Mouse (Mus musculus) embryonic facial prominence, embryonic 15.5 days (tissue): ENCODE measurements at regions not wholly inside any gene's neighbourhood (a gene's known extent, or its start where the extent isn't known, plus 50 kb on each side); places are given as distances from the start of the nearest gene placed in this dataset.
"Not testable (repeated sequence)": the region's sequence is repeated elsewhere in the genome, so short reads cannot be mapped to it uniquely, and the experiment has no call there.

Experiments used
- ATAC-seq: fragments of 200-750 bp; cut with Nextera tagmentation; 2 replicates; pipeline ENCODE4 v1.8.0; 2017; ENCODE audit warnings: low read depth, moderate TSS enrichment; ENCODE audit not compliant: insufficient number of reproducible peaks, low FRiP score, low TSS enrichment
- H3K27ac ChIP-seq: fragments of 300-500 bp; sonication (generic); replicated peaks from 2 replicates; pipeline ENCODE4 v1.5.1; 2015; ENCODE audit warnings: mild to moderate bottlenecking, inconsistent platforms
- H3K27me3 ChIP-seq: fragments of 300-500 bp; sonication (generic); 2 replicates; pipeline ENCODE4 v1.6.1; 2015; ENCODE audit warnings: inconsistent platforms
- H3K36me3 ChIP-seq: fragments of 300-500 bp; sonication (generic); 2 replicates; pipeline ENCODE4 v1.6.1; 2015; ENCODE audit warnings: mild to moderate bottlenecking, inconsistent platforms
- H3K4me1 ChIP-seq: fragments of 300-500 bp; sonication (generic); 2 replicates; pipeline ENCODE4 v1.6.1; 2015; ENCODE audit warnings: inconsistent platforms
- H3K4me2 ChIP-seq: fragments of 300-500 bp; sonication (generic); replicated peaks from 2 replicates; pipeline ENCODE4 v1.6.1; 2015; ENCODE audit warnings: mild to moderate bottlenecking, inconsistent platforms
- H3K4me3 ChIP-seq: fragments of 300-500 bp; sonication (generic); replicated peaks from 2 replicates; pipeline ENCODE4 v1.5.1; 2015; ENCODE audit warnings: mild to moderate bottlenecking, inconsistent platforms
- H3K9ac ChIP-seq: fragments of 300-500 bp; sonication (generic); 2 replicates; pipeline ENCODE4 v1.6.1; 2015; ENCODE audit warnings: inconsistent platforms
- H3K9me3 ChIP-seq: fragments of 300-500 bp; sonication (generic); replicated peaks from 2 replicates; pipeline ENCODE4 v1.6.1; 2016; ENCODE audit warnings: inconsistent platforms
- WGBS: fragments of 180-500 bp; shearing (Covaris S2); methylation state at CpG from one replicate; pipeline ENCODE4 v1.1.7; 2015; 5-methylcytosine and 5-hydroxymethylcytosine counted together

DNA sequence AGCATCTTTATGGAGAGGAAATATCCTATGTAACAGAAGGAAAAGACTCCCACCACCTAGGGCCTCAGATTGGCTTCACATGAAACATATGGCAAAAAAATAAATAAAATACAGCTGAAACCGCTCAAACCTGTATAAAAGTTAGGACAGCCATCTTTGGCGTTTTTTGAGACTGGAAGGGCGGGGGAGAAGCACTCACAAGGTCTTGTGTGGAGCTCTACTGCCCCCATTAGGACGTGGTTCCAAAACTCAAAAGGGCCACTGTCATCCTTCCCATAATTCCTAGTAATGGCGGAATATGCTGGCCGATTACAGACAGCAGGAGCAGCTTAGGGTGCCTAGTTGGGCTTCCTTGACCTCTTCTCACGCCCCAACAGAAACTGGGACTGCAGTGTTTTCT is 148.5 kb upstream of the Olfr1324 start:
- ATAC-seq: no peak; the same call in 1 of the 2 replicates
- Histone ChIP-seq H3K27ac (no peak overlapping the region), H3K4me2 (0 out of 2 replicates have a peak overlapping the region, but pooled peaks have one; percentile 12), H3K4me1 (no peaks in the 10 kb centered on the region), H3K9me3 (no peaks in the 10 kb centered on the region), H3K9ac (no peak overlapping the region), H3K4me3 (peak overlapping the region; percentile 28), H3K36me3 (no peaks in the 10 kb centered on the region), H3K27me3 (no peaks in the 10 kb centered on the region)
- 49% methylated on average over 7 of the region's 7 CpGs for WGBS

DNA sequence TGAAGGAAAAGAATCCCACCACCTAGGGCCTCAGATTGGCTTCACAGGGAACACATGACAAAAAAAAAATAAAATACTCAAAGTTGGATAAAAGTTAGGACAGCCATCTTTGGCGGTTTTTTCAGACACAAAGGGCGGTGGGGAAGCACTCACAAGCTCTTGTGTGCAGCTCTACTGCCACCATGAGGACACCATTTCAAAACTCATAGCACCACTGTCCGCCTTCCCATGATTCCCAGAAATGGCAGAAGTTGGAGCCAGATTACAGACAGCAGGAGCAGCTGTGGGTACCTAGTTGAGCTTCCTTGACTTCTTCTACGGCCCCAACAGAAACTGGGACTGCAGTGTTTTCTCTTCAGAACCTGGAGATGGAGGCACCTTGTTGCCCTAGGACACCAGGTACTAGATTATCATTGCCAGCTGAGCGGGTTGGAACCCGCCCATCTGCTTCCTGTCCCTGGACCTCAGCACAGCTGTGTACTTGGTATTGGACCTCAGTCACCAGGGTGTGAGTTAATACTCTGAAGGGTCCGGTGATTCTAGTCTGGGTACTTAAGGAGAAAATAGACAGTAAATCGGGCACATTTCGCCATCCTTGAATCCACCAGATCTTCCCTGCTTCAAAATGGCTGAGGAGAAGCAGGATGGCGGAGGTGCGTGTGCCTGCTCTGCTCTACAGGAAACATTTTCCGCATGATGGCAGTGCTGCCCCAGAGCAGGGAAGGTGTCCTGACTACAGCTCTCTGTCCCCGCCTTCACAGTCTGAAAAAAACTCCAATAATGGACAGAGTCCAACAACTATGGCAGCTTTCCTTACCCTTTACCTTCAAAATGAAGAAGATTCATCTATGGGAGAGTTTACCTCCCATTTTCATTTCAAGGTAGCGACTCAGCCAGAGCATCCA is 144.1 kb upstream of the Olfr1324 start:
- ATAC-seq, H3K4me1 ChIP-seq, H3K27ac ChIP-seq, H3K27me3 ChIP-seq, H3K9ac ChIP-seq, H3K9me3 ChIP-seq, H3K36me3 ChIP-seq: not testable (repeated sequence)
- peak overlapping the region; percentile 22; the same call in 1 of the 2 replicates for H3K4me2 ChIP-seq
- H3K4me3 ChIP-seq: peak overlapping the region; percentile 26
- 65% methylated on average over 13 of the region's 14 CpGs for WGBS

DNA sequence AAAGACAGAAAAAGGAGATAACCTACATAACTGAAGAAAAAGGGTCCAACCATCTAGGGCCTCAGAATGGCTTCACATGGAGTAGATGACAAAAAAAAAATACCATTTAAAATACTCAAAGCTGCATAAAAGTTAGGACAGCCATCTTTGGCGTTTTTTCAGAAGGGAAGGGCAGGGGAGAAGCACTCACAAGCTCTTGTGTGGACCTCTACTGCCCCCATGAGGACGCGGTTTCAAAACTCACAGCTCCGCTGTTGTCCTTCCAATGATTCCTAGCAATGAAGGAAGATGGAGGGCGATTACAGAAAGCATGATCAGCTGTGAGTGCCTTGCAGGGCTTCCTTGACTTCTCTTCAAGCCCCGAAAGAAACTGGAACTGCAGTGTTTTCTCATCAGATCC is 140.8 kb upstream of the Olfr1324 start:
- Histone ChIP-seq H3K4me2 (no peak overlapping the region), H3K9me3 (no peaks in the 10 kb centered on the region), H3K4me1 (no peaks in the 10 kb centered on the region), H3K9ac (no peak overlapping the region), H3K36me3 (0 out of 2 replicates have a peak, but pooled peaks cover 5% of the 10 kb centered on the region), H3K27ac (no peak overlapping the region), H3K27me3 (no peaks in the 10 kb centered on the region), H3K4me3 (no peak overlapping the region)
- no peak for ATAC-seq
- 68% methylated on average over 6 of the region's 6 CpGs for WGBS

DNA sequence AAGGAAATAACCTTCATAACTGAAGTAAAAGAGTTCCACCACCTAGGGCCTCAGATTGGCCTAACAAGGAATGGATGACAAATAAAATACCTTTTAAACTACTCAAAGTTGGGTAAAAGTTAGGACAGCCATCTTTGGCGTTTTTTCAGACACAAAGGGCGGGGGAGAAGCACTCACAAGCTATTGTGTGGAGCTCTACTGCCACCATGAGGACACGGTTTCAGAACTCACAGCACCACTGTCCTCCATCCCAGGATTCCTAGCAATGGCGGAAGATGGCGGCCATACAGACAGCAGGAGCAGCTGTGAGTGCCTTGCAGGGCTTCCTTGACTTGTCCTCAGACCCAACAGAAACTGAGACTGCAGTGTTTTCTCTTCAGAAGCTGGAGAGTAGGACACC is 138.0 kb upstream of the Olfr1324 start:
- Histone ChIP-seq H3K4me1 (no peaks in the 10 kb centered on the region), H3K9me3 (no peaks in the 10 kb centered on the region), H3K4me2 (peak overlapping the region; percentile 10; the same call in 1 of the 2 replicates), H3K9ac (no peak overlapping the region), H3K27ac (no peak overlapping the region), H3K36me3 (0 out of 2 replicates have a peak, but pooled peaks cover 10% of the 10 kb centered on the region), H3K4me3 (peak overlapping the region; percentile 16; the same call in 1 of the 2 replicates), H3K27me3 (no peaks in the 10 kb centered on the region)
- WGBS: 70% methylated on average over 5 of the region's 5 CpGs
- no peak for ATAC-seq

DNA sequence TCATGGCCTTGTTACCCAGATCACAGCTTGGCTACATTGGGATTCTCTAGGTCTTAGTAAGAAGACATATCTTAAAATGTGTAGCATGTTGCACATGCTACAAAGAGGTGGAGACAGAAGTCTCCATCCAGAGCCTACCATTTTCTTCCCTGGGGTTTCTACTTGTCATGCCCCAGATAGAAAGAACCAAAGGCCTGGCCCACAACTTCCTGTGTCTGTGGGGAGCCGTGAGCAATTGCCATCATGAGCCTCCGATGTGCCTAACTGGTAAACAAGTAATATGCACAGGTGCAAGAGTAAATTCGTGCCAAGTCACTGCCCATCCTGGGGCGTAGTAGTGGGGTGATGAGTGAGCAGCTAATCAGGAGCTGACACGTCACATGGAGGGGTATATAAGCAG is 136.7 kb upstream of the Olfr1324 start:
- not testable (repeated sequence) for H3K4me2 ChIP-seq, H3K27ac ChIP-seq, ATAC-seq, H3K4me1 ChIP-seq, H3K9me3 ChIP-seq, H3K4me3 ChIP-seq, H3K27me3 ChIP-seq, H3K9ac ChIP-seq
- 89% methylated on average over 5 of the region's 5 CpGs for WGBS
- 0 out of 2 replicates have a peak, but pooled peaks cover 10% of the 10 kb centered on the region for H3K36me3 ChIP-seq

DNA sequence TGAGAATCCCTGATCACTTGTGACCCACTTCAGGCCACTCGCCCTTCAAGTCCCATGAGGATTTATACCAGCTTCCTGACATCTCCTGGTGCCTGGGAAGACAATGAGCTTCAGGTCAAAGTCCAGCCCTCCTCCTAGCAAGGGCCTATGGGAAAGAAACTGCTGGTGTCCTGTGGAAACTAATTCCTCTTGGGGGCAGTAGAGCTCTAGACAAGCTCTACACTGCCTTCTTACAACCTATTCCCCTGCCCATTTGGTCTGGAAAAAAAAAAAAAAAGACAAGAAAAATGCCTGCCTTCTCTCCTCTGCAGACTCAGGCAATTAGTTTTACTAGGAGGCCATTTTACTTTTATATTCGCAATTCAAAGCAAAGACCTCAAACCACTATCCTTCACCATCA is 132.6 kb upstream of the Olfr1324 start:
- Histone ChIP-seq H3K27me3 (no peaks in the 10 kb centered on the region), H3K36me3 (0 out of 2 replicates have a peak, but pooled peaks cover 5% of the 10 kb centered on the region), H3K9ac (no peak overlapping the region), H3K9me3 (no peaks in the 10 kb centered on the region), H3K4me3 (no peak overlapping the region), H3K27ac (no peak overlapping the region), H3K4me1 (no peaks in the 10 kb centered on the region), H3K4me2 (no peak overlapping the region)
- ATAC-seq: no peak
- WGBS: 65% methylated on average over 2 of the region's 2 CpGs

DNA sequence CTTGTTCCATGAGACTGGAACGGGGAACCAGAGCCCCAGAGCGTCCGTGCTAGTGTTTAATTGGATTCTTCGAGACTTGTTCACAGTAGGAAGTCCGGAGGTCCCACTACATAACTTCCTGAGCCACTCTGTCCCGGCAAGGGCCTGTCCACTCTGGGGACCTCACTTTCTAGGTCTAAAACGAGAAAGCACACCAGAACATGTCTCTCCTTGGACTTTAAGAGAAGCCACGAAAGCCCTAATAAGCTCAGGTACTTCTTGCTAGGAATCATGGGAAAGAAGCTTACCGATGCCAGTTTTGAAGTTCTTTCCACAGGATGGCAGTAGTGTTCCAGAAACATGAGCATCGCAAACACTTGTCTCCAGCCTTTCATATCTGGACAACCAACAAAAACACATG is 122.0 kb upstream of the Olfr1324 start:
- ATAC-seq: no peak
- H3K36me3 ChIP-seq: no peaks in the 10 kb centered on the region
- H3K9ac ChIP-seq: no peak overlapping the region
- H3K4me1 ChIP-seq: no peaks in the 10 kb centered on the region
- no peaks in the 10 kb centered on the region for H3K27me3 ChIP-seq
- H3K4me3 ChIP-seq: peak overlapping the region; percentile 38
- no peaks in the 10 kb centered on the region for H3K9me3 ChIP-seq
- peak overlapping the region; percentile 35 for H3K4me2 ChIP-seq
- 58% methylated on average over 10 of the region's 10 CpGs for WGBS
- H3K27ac ChIP-seq: 0 out of 2 replicates have a peak overlapping the region, but pooled peaks have one; percentile 44

DNA sequence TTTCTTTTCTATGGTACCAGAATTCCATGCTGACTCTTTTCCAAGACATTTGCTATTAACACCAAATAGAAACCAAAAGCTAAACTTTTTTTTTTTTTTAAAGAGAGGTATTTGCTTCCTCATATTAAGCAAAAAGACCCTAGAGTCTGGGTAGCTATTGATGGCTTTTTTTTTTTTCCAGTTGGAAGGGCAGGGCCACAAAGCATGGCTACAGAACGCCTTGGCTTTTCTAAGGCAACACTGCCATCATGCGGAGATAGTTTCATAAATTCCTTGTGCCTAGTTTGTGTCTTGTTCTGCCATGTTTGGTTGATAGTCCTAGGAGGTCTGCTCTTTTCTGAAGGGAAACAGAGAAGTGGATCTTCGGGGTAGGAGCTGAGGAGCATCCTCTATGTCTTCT is 121.4 kb upstream of the Olfr1324 start:
- H3K4me1 ChIP-seq: no peaks in the 10 kb centered on the region
- WGBS: 43% methylated on average over 3 of the region's 3 CpGs
- no peak overlapping the region for H3K9ac ChIP-seq
- no peaks in the 10 kb centered on the region for H3K9me3 ChIP-seq
- H3K27ac ChIP-seq: 0 out of 2 replicates have a peak overlapping the region, but pooled peaks have one; percentile 44
- peak overlapping the region; percentile 38 for H3K4me3 ChIP-seq
- ATAC-seq: no peak
- peak overlapping the region; percentile 35 for H3K4me2 ChIP-seq
- no peaks in the 10 kb centered on the region for H3K27me3 ChIP-seq
- no peaks in the 10 kb centered on the region for H3K36me3 ChIP-seq

DNA sequence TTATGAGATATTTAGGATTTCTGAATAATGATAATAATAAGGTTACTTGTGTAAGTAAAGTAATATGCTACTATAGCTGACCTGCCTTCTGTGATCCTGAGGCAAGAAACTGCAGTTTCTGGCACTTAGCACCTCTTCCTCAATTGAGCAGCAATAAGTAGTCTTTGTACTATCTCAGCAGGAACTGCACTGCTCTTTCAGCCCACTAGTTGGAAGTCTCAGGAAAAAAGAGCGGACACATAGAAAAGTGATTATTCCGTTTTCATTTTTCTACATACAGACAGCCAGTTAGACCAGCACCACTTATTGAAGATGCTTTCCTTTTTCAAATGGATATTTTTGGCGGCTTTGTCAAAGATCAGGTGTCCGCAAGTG is 109.5 kb upstream of the Olfr1324 start:
- not testable (repeated sequence) for ATAC-seq

DNA sequence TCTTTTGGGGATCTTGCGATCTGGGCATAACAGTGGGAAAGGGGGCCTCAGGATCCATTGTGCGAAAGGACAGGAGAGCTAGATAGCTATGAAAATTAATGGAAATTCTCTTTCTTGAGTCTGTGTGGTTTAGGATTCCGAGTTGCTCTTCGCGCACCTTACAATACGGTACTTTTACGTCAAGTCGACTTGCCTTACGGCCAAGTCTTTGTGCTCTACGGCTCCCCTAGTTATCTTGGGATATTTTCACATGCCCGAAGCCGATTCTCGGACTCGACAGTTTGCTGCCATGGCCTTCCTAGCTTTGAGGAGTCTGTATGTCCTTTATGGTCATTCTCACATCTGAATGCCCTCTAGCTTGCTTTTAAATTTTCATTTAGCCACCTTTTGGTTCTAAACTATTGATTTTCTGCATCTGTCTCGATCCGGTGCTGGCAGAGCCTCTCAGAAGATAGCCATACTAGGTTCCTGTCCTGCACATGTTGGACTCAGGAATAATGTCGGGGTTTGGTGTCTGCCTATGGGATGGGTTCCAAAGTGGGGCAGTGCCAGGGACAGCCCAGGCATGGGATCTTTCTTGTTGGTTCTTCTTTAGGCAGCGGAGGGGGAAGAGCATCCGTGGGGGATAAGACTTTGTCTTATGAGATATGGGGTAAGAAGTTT is 109.0 kb upstream of the Olfr1324 start:
- Histone ChIP-seq H3K4me1 (no peaks in the 10 kb centered on the region), H3K4me2 (0 out of 2 replicates have a peak overlapping the region, but pooled peaks have one; percentile 8), H3K9ac (no peak overlapping the region), H3K36me3 (no peaks in the 10 kb centered on the region), H3K4me3 (peak overlapping the region; percentile 45), H3K9me3 (no peaks in the 10 kb centered on the region), H3K27me3 (no peaks in the 10 kb centered on the region), H3K27ac (no peak overlapping the region)
- 45% methylated on average over 19 of the region's 19 CpGs for WGBS
- no peak for ATAC-seq

More for the DNA sequence above, 109.5 kb upstream of the Olfr1324 start:
- H3K9ac ChIP-seq, H3K36me3 ChIP-seq, H3K27me3 ChIP-seq, H3K4me1 ChIP-seq, H3K9me3 ChIP-seq, H3K27ac ChIP-seq: not testable (repeated sequence)
- Histone ChIP-seq H3K4me2 (0 out of 2 replicates have a peak overlapping the region, but pooled peaks have one; percentile 8), H3K4me3 (peak overlapping the region; percentile 45)
- WGBS: 58% methylated on average over 4 of the region's 4 CpGs

DNA sequence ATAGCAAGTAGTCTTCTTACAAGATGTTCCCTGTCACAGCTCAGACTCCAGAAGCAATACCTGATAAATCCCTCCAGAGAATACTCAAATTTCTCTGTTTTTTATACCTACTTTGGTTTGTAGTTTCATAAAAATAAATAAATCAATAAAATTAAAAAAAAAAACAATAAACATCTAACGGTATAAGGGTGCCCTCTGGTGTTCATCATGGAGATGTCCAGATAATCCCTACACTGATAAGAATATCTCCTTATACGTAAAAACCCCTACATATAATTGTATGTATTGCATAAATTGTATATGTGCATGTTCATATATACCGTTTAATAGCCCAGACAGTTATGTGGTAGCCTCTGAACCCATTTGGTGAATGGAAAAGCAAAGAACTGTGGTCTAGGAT is 75.7 kb upstream of the Olfr1324 start:
- Histone ChIP-seq H3K4me3 (no peak overlapping the region), H3K9ac (no peak overlapping the region), H3K4me1 (no peaks in the 10 kb centered on the region), H3K27me3 (no peaks in the 10 kb centered on the region), H3K36me3 (no peaks in the 10 kb centered on the region), H3K4me2 (no peak overlapping the region), H3K27ac (no peak overlapping the region), H3K9me3 (no peaks in the 10 kb centered on the region)
- WGBS: 22% methylated on average over 3 of the region's 3 CpGs
- ATAC-seq: no peak
